Mouse (Mus musculus): ENCODE data around the gene Usp29.

DNA sequence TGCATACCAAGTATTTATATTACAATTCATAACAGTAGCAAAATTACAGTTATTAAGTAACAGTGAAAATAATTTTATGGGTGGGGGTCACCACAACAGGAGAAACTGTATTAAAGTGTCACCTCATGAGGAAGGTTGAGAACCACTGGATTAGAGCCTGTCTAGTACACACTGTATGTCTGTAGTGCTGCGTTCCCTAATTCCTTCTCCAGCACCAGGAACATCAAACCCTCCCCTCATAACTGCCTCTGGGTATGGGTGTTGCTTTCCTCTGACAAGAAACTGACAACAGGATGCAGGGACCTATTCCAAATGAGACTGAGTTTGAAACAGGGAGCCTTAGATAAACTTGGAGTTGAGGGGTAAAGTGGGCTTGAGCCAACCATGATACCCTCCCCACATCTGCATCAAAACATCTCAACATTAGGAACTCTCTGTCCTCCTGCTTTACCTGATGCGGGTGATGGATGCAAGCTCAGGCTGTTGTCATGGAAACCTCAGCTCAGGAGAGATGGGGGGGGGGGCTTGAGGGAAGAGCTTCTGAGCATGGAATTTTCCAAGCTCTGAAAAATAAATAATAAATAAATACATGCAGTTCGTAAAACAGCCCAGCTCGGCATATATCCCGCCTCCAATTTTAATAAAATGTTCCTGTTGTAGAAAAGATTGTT lies 86.5 kb downstream of the Usp29 start:
- TF ChIP-seq CTCF (IDR thresholded peaks at IDR 0.05; ENCODE audit: low read depth) (no peak), EP300 (IDR thresholded peaks at IDR 0.05; ENCODE audit: low read depth) (no peak)
